Mouse (Mus musculus) inflammation-experienced regulatory T-cells, adult 6 months (primary cell): ENCODE data around the gene Pfn3. TPM values are rescaled to one million over a fixed set of nuclear protein-coding genes. Genes with fewer than 3 reads are reported as not detected.

ENCODE experiments used
- ATAC-seq: one replicate; pipeline ENCODE4 v1.8.0; 2017
- polyA plus RNA-seq, 3 experiments: library from polyadenylated mRNA; unstranded; fragments of 100-300 nt; shearing (Covaris generic); gene quantifications; one replicate each; pipeline ENCODE4 v1.2.1; 2017

Pfn3 gene
- polyA plus RNA-seq, 3 experiments from 2014 or later: not detected

- ATAC-seq: no peak
Measured at GRCm38 (mm10) chr13:55429226-55429888, 14.3 kb upstream of the Pfn3 start.

GRCm38 (mm10) chr13:55426613-55427012 lies 11.6 kb upstream of the Pfn3 start, which contains the start of gene F12:
TSS of gene F12 (minus strand) at chr13:55426793.
- ATAC-seq: no peak

- peak; percentile 82 for ATAC-seq
Measured at GRCm38 (mm10) chr13:55420933-55421800, 6.1 kb upstream of the Pfn3 start.

GRCm38 (mm10) chr13:55420018-55420932 lies 5.2 kb upstream of the Pfn3 start:
- ATAC-seq: no peak

GRCm38 (mm10) chr13:55419142-55419541 lies 4.1 kb upstream of the Pfn3 start:
- ATAC-seq: no peak

- peak; percentile 82 for ATAC-seq
Measured at GRCm38 (mm10) chr13:55418004-55418403, 3.0 kb upstream of the Pfn3 start.

- ATAC-seq: no peak
Measured at GRCm38 (mm10) chr13:55413333-55413732, 1.7 kb downstream of the Pfn3 start.

- ATAC-seq: no peak
Measured at GRCm38 (mm10) chr13:55412643-55413307, 2.3 kb downstream of the Pfn3 start.

GRCm38 (mm10) chr13:55411826-55412225 lies 3.2 kb downstream of the Pfn3 start:
- no peak for ATAC-seq

GRCm38 (mm10) chr13:55408546-55409120 lies 6.4 kb downstream of the Pfn3 start:
- ATAC-seq: no peak

- no peak for ATAC-seq
Measured at GRCm38 (mm10) chr13:55407341-55407740, 7.7 kb downstream of the Pfn3 start.

GRCm38 (mm10) chr13:55405783-55406390 lies 9.1 kb downstream of the Pfn3 start:
- ATAC-seq: peak; percentile 57

- peak; percentile 97 for ATAC-seq
Measured at GRCm38 (mm10) chr13:55404853-55405782, 9.9 kb downstream of the Pfn3 start.

GRCm38 (mm10) chr13:55403935-55404852 lies 10.8 kb downstream of the Pfn3 start:
- no peak for ATAC-seq

- no peak for ATAC-seq
Measured at GRCm38 (mm10) chr13:55403266-55403665, 11.8 kb downstream of the Pfn3 start.

GRCm38 (mm10) chr13:55400039-55400346 lies 15.0 kb downstream of the Pfn3 start:
- no peak for ATAC-seq

- no peak for ATAC-seq
Measured at GRCm38 (mm10) chr13:55399300-55400038, 15.6 kb downstream of the Pfn3 start.

GRCm38 (mm10) chr13:55398088-55398487 lies 16.9 kb downstream of the Pfn3 start, which contains the start of gene Slc34a1:
TSS of gene Slc34a1 (plus strand) at chr13:55398187.
- ATAC-seq: no peak
